Mouse (Mus musculus) gonadal fat pad, adult 2 months (tissue): ENCODE measurements around the gene Slc9a2. TPM values are rescaled to one million over a fixed set of nuclear protein-coding genes. Genes with fewer than 3 reads are reported as not detected.
"Not testable (repeated sequence)": the region's sequence is repeated elsewhere in the genome, so short reads cannot be mapped to it uniquely, and the experiment has no call there.

Experiments used
- DNase-seq: peaks from one replicate; pipeline ENCODE4 v3.0.0-alpha.2; 2012; ENCODE audit warnings: low read depth
- polyA plus RNA-seq: library from polyadenylated mRNA; depleted of rRNA; stranded (reverse); fragments of >200 nt; gene quantifications from 2 replicates; pipeline ENCODE4 v1.2.3, GENCODE M21; 2012

The Slc9a2 gene
- polyA plus RNA-seq, 1 experiment = 15.0 TPM

DNA sequence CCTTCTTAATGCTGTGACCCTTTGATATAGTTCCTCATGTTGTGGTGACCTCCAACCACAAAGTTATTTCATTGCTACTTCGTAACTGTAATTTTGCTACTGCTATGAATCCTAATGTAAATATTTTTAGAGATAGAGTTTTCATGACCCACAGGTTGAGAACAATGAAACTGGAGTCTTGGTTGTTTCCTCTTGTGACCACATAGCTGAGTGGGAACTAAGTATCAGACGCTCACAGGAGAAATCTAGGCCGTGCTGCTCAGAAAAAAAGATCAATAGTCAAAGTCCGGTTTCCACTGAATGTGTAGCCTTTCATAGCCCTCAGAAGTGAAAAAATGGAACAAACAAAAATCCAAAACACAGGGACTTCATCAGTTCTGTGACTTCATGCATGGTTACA, 24.7 kb downstream of the Slc9a2 start:
- DNase-seq = no peak

DNA sequence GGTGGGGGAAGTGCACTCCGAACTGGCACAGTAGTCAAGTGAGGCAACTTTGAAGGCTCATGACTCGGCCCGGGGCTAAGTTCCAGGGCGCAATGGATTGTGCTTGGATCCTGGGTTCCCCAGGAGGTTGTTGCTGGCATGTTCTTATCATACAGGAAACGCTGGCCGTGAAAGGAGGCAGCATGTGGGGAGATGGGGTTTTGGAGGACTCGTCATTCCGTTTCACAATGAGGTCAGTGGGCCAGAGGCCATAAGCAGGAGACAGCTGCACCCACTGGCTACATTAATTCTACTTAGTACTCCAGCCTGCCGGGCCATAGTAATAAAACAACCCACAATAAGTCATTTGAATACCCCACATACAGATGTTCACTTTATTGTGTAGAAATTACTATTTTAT, 34.6 kb downstream of the Slc9a2 start:
- DNase-seq = no peak

DNA sequence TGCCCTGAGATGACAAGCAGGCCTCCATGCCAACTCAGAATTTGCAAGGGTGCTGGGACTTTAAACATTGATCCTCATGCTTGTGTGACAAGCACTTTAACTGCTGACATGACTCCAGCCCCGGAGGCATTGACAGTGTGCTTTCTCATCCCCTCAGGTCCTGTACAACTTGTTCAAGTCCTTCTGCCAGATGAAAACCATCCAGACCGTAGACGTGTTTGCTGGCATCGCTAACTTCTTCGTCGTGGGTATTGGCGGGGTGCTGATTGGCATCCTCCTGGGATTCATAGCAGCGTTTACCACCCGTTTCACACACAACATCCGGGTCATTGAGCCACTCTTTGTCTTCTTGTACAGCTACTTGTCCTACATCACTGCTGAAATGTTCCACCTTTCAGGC, 45.7 kb downstream of the Slc9a2 start:
- DNase-seq = no peak

- DNase-seq = no peak
Observed at GRCm38 (mm10) chr1:40727404-40727803, 47.0 kb downstream of the Slc9a2 start.

DNA sequence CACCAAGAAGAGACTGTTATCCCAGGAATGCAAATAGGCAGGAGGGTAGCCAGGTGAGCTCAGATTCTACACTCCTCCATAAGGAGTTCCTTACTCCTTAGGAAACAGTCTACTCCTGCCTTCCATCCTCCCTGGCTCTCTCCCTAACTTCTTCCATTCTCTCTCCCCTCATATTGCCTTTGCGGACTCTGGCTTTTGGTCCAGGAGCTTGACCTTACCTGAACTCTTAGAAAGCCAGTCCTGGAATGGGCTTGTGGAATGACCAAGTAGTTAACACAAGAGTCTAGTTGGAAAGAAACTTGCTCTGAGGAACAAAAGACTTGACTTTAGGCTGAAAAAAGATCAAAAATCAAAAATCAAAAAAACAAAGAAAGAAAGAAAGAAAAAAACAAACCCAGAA, 48.3 kb downstream of the Slc9a2 start:
- DNase-seq = no peak

GRCm38 (mm10) chr1:40737671-40738070, 57.3 kb downstream of the Slc9a2 start:
- no peak for DNase-seq

DNA sequence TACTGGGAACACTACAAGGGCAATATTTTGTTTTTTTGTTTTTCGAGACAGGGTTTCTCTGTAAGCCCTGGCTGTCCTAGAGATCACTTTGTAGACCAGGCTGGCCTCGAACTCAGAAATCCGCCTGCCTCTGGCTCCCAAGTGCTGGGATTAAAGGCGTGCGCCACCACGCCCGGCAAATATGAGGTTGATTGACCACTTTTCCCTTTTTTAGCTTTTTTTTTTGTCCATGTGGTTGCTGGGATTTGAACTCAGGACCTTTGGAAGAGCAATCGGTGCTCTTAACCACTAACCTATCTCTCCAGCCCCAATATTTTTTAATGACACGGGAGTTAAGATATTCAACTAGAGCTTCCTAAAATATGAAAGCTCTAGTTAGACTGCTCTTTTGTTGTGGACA, 57.9 kb downstream of the Slc9a2 start:
- DNase-seq = not testable (repeated sequence)

DNA sequence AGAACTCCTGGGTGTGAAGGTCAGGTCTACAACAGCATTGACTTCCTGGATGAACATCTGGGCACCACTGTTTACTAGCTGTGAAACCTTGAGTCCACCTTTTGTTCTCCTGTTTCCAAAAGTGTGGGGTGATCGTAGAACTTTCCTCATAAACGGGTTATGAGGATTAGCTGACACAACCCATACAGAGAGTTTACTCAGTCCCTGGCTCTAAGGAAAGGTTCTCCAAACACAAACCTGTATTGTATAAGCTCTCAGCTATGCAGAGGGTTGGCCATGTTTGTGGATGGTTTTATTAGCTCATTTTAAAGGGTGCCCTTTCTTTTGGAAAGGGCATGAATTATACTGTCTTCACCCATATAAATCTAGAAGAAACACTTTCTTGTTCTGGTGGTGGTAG, 60.4 kb downstream of the Slc9a2 start:
- DNase-seq = no peak

DNA sequence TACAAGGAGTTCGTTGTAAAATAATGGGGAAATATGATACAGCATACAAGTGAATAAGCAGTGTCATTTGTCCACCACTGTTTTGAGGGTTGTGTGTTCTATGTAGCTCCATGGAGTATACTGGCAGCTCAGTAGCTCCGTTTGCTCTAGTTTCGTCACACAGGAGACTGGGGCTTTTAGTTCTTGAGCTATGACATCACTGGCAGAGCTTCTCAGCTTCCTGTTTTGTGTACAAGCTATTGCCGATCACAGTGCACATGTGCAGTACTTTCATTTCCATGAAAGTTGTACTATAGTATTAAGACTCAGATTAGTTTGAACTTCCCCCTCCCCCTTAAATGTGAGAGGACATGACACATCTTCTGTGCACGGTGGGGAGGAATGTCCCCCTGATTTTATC, 65.7 kb downstream of the Slc9a2 start:
- DNase-seq = no peak

GRCm38 (mm10) chr1:40759751-40760445, 79.5 kb downstream of the Slc9a2 start:
- DNase-seq = peak; percentile 88

- no peak for DNase-seq
Observed at GRCm38 (mm10) chr1:40764042-40764441, 83.7 kb downstream of the Slc9a2 start.

DNA sequence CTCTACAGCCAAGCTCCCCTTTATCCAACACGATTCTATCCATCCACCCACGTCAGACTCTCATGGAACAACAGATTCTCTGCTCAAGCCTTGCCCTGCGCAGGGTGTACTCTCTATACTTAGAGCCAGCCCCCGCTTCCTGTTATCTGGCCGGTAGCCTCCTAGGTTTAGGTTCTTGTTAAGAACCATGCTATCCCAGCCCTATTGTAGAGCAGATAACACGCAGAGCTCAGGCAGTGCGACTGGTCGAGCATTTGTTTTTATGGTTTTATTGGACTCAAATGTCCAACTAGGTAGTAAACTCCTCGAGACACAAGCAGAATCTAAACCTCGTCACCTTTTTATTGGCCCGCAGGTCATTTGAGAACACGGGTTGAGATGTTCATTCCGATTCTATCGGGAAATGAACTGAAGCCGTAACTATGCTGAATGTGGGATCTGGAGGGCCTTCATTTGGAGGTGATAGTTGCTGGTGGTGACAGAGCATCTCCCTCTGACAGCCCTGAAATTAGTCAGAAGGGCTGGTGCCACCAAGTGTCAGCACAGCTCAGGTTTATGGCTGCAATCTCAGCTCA, 84.4 kb downstream of the Slc9a2 start:
- no peak for DNase-seq

GRCm38 (mm10) chr1:40765521-40765920, 85.1 kb downstream of the Slc9a2 start:
- DNase-seq = no peak

GRCm38 (mm10) chr1:40767588-40767987, 87.2 kb downstream of the Slc9a2 start:
- no peak for DNase-seq

DNA sequence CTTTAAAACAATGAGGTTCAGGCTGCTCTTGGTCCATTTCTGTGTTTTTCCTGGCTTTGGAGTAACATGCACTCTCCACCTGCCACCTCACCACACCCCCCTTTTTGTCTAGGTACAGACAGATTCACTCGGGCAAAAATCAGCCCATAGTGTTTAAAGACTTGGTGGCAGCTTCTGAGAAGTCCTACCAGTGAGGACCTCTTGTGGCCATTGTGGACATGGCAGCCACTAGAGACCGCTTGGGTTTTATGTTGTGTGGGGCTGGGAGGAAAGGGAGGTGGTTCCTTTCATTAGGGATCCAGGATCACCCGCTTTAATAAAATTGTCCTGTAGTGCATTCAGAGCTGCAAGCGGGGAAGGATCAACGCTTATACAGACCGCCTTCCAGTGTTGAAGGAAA, 88.2 kb downstream of the Slc9a2 start:
- DNase-seq = no peak

DNA sequence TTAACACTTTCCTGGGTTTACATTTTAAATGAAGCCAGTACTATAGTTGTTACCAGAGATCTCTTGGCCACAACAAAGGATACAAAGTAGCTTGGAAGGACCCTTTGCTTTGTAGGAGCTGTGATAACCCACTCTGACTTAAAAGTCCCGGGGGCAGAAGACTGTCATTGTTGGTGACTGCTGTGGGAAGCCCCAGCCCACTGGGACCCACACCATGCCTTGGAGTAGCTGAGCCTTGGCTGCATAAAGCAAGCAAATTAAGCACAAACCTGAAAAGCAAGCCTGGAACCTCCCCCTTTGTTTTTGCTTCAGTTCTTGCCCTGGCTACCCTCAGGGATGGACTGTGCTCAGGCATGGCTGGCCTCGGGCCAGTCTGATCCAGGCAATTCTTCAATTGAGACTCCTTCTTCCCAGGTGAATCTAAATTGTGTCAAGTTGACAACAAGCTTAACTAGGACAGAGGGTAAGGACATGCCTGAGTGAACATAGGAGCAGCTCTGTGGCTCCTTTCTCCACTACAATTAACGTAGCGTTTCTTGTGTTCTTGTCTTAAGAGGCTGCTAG, 89.0 kb downstream of the Slc9a2 start:
- DNase-seq = no peak

DNA sequence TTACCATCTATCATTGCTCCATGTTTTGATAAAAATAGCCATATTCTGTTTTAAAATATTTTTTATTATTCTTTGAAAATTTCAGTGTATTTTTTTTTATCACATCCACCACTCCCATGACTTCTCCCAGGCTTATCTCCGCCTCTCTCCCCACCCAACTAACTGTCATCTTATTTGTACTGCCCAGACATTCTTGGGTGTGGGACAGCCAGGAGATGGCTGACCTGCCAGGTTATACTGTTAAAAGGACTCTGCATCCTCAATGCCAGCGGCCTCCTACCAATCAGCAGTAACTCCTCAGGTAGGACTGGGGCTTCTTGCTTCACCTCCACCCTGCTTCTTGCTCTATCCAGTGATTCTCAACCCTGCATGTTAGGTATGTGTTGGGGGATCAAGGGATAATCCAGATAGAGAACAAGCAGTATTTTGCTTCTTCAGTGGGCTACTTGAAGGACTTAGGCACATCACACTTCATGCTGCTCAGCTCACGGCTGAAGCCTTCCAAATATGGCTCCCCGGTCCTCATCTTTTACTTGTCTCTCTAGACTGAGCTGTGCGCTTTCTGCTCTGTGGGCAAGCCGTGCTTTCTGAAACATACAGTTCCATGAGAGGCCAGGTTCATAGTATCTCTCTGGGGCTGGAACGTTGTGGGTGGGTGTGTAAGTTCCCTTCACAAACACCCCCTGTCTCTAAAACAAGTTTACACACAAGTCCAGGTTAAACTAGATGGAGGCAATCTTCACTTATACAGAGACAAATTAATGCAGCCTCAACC, 91.0 kb downstream of the Slc9a2 start:
- DNase-seq = no peak

DNA sequence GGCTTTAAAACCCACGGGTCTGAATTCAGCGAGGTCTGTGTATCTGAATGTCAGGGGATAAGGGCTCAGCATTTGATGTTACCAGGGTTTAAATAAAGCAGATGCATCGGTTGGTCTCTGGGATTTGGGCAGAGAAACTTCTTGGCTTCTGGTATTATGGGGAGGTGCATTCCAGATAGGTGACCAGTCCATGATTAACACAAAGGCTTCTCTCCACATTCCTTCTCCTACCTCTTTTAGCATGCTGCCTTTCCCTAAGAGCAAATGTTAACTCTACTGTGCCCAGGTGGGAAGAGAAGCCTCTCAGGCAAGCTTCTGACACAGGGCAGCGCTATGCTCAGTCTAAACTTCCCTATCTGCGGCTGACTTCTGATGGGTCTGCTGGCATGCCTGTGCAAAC, 92.9 kb downstream of the Slc9a2 start:
- DNase-seq = no peak

- DNase-seq = no peak
Observed at GRCm38 (mm10) chr1:40774040-40774439, 93.7 kb downstream of the Slc9a2 start.

DNA sequence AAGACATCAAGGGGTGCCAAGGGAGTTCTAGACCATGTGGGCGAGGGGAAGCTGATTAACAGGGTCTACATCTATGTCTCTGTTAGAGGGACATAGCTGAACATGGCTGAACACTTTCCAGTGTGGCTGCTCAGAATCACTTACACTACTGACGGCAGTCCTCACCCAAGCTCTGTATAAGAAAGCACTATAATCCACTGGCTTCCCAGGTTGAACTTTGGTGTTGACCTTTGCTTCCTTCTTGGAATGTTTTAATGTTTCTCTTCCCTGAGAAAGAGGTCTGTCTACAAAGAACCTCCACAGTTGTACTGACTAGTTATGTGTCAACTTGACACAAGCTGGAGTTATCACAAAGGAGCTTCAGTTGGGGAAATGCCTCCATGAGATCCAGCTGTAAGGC, 95.7 kb downstream of the Slc9a2 start:
- DNase-seq = no peak

DNA sequence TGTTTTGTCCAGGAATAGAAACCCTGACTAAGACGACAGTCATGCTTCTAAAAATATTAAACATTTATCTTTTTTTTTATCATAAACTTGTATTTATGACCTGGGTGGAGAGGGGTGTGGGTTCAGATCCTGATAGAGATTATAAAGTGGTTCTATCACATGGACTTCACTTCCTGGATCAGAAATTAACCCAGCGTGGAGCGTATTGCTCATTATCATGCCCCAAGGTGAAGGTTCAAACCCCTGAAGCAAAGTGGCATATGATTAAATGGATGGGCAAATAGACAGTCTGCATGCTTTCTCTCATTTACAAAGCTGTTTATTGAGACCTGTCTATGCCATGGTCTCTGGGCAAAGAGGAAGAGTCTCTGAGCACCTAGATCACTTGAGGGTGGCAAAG, 96.4 kb downstream of the Slc9a2 start:
- no peak for DNase-seq

GRCm38 (mm10) chr1:40783450-40783849, 103.1 kb downstream of the Slc9a2 start:
- DNase-seq = no peak

- DNase-seq = no peak
Observed at GRCm38 (mm10) chr1:40784306-40784705, 103.9 kb downstream of the Slc9a2 start.
